Mouse (Mus musculus) C2C12 (cell line): ENCODE results near the gene Gm11437.

Experiments
- CTCF ChIP-seq: IDR thresholded peaks from one replicate; pipeline ENCODE4 v1.5.1; 2011; ENCODE audit not compliant: control insufficient read depth, insufficient read depth, insufficient read length
- MYOG ChIP-seq: IDR thresholded peaks from one replicate; pipeline ENCODE4 v1.6.1; 2011; ENCODE audit not compliant: control insufficient read depth, insufficient read length; ENCODE audit errors: extremely low read depth

GRCm38 (mm10) chr11:84121051-84121956 lies 46.0 kb downstream of the Gm11437 start:
- no peak for TF ChIP-seq CTCF
- no peak for TF ChIP-seq MYOG
